Mouse (Mus musculus) embryonic stem cell, embryonic (primary cell): ENCODE measurements around the gene Ccdc28a.

Source experiments
- CTCF ChIA-PET, 4 experiments: fragments of 300-600 bp in 2 of 4; fragments of 350-600 bp in 2 of 4; sonication (Branson Sonifier 250); formaldehyde crosslinking; loops; one replicate each; lab custom pipeline; 2022; ENCODE audit warnings: inconsistent platforms in 2 of 4; lab: Charles Lee
- POLR2A ChIA-PET, 4 experiments: fragments of 300-600 bp in 2 of 4; fragments of 350-600 bp in 2 of 4; sonication (Branson Sonifier 250); formaldehyde crosslinking; loops; one replicate each; lab custom pipeline; 2022; ENCODE audit warnings: antibody characterized with exemption in 4 of 4, inconsistent platforms in 1 of 4; lab: Charles Lee

Gene Ccdc28a

GRCm38 (mm10) chr10:18234560-18235401, at the start of gene Ccdc28a:
Ccdc28a (minus strand) TSS chr10:18234998.
- ChIA-PET CTCF (interaction anchor here in 3 of 4 experiments (0.6 to 2.0 kb wide), 3 partner anchors 126 to 154 kb away, joined by 4 to 5 read pairs (median 5); no protein-coding TSS in a partner anchor), POLR2A (interaction anchor here in 2 of 4 experiments (0.6 to 1.5 kb wide), 11 partner anchors 11 to 283 kb away, joined by 3 to 5 read pairs (median 3); partner anchors contain the start of genes Ect2l (in 1 of the 2) and Nhsl1 (in 1 of the 2))

GRCm38 (mm10) chr10:18283991-18284390, 49.2 kb upstream of the Ccdc28a start:
- ChIA-PET CTCF (interaction anchor here in 1 of 4 experiments (0.7 kb wide), 1 partner anchor 261 kb away, joined by 3 read pairs; no protein-coding TSS in a partner anchor), POLR2A (no interaction called here)

DNA sequence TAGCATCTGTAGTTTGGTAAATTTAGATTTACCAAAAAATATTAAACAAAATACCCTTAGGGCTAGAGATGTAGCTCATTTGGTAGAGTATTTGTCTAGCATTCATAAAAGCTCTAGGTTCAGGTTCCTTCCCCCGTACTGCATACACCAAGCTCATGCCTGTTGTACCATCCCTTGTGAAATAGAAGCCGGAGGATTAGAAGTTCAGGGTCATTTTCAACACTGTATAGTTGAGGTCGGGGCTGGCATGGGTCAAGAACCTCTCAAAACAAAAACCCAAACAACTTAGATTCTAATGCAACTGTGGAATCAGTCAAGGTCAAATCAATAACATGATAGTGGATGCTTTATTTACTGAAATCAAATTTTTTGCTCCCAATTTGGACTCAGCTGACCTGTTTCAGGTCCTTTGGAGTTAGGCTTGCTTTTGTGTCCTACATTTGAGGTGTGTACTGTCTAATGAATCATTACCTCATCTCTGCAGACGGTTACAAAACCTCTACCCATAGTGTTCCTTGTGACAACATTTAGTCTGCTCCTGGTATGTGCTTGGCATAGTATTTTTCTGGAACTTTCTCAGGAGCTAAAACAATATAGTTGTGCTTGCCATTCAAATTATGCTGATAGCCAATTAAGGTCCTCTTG, 41.4 kb upstream of the Ccdc28a start:
- ChIA-PET POLR2A (no interaction called here), CTCF (no interaction called here)

DNA sequence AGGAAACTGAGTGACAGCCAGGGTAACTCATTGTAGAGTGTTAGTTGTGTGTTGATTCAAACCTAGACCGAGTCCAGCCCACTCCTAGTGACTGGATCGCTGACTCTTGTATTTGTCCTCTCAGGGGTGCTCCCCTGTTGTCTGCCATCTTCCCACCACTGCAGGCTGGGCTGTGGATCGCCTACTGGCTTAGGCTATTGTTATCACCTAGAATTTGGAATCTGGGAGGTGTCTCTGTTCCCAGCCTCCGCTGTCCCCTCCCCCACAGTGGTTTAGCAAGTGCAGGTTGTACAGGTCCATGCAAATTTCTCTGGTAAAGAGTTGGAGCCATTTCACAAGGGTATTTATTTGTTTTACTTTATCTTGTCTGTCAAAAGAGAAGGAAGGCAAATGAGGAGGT, 16.5 kb upstream of the Ccdc28a start:
- ChIA-PET CTCF (no interaction called here), POLR2A (no interaction called here)

DNA sequence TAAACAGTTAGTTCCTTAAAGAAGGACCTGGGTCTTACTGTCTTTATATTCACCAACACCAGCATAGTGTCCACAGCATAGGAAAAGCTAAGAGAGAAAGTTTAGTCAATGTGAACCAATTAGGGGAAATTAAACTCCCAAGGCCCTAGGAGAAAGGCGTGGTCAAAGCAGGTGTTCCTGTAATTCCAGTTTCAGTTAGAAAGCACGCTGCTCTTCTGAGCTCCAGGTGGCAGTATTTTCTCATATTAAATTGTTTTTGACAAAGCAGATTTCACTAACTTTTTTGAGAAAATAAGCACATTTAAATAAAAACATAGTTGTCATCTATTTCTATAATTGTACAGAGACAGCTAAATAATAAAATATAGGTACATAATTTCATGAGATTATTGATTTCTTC, 8.8 kb upstream of the Ccdc28a start:
- ChIA-PET POLR2A (no interaction called here), CTCF (interaction anchor here in 1 of 4 experiments (0.7 kb wide), 1 partner anchor 20 kb away, joined by 3 read pairs; no protein-coding TSS in a partner anchor)

DNA sequence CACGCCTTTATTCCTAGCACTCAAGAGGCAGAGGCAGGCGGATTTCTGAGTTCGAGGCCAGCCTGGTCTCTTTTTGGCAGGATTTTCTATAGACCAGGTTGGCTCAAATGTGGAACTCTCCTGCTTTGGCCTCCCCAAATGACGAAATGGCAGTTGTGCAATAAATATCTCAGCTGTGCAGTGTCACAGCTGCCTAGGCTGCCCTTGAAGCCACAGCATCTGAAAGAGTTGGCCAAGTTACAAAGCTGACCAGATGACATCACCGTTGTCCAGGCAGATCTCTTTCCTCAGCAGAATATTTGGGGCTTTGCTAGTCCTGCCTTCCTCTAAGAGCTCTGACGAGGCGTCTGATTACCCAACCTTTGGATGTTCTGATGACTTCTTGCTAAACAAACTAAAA, 2.4 kb upstream of the Ccdc28a start:
- ChIA-PET POLR2A (interaction anchor here in 1 of 4 experiments (0.7 kb wide), 1 partner anchor 515 kb away, joined by 3 read pairs; the partner anchor contains the start of gene Cited2), CTCF (interaction anchor here in 2 of 4 experiments (0.6 to 1.7 kb wide), 6 partner anchors 81 to 376 kb away, joined by 3 to 10 read pairs (median 4); no protein-coding TSS in a partner anchor)

GRCm38 (mm10) chr10:18236328-18236927, 1.6 kb upstream of the Ccdc28a start:
- ChIA-PET POLR2A (interaction anchor here in 2 of 4 experiments (0.7 to 1.1 kb wide), 3 partner anchors 9 to 514 kb away, joined by 3 read pairs; partner anchors contain the start of gene Cited2 (in 1 of the 2)), CTCF (interaction anchor here in 3 of 4 experiments (0.6 to 1.7 kb wide), 8 partner anchors 82 to 377 kb away, joined by 3 to 10 read pairs (median 3); no protein-coding TSS in a partner anchor)

GRCm38 (mm10) chr10:18235402-18235747, 577 bp upstream of the Ccdc28a start:
- CTCF ChIA-PET = interaction anchor here in 1 of 4 experiments (0.6 kb wide), 1 partner anchor 125 kb away, joined by 5 read pairs; no protein-coding TSS in a partner anchor
- POLR2A ChIA-PET = interaction anchor here in 2 of 4 experiments (1.0 to 1.5 kb wide), 4 partner anchors 12 to 182 kb away, joined by 3 to 5 read pairs (median 3); partner anchors contain the start of gene Ect2l (in 1 of the 2)

GRCm38 (mm10) chr10:18233891-18234290, 907 bp downstream of the Ccdc28a start:
- POLR2A ChIA-PET = interaction anchor here in 2 of 4 experiments (0.7 to 1.5 kb wide), 6 partner anchors 11 to 86 kb away, joined by 3 to 4 read pairs (median 3); partner anchors contain the start of gene Nhsl1 (in 1 of the 2)

GRCm38 (mm10) chr10:18224386-18224785, 10.4 kb downstream of the Ccdc28a start:
- POLR2A ChIA-PET = interaction anchor here in 1 of 4 experiments (1.9 kb wide), 1 partner anchor 10 kb away, joined by 5 read pairs; the partner anchor contains the start of gene Ccdc28a
- CTCF ChIA-PET = interaction anchor here in 1 of 4 experiments (0.5 kb wide), 1 partner anchor 19 kb away, joined by 3 read pairs; no protein-coding TSS in a partner anchor

More at GRCm38 (mm10) chr10:18233891-18234290, 907 bp downstream of the Ccdc28a start:
- CTCF ChIA-PET = interaction anchor here in 2 of 4 experiments (0.6 to 2.0 kb wide), 2 partner anchors 154 to 155 kb away, joined by 4 to 5 read pairs; no protein-coding TSS in a partner anchor

- CTCF ChIA-PET = no interaction called here
Observed at GRCm38 (mm10) chr10:18219351-18219750, 15.4 kb downstream of the Ccdc28a start.

GRCm38 (mm10) chr10:18214124-18214523, 20.7 kb downstream of the Ccdc28a start:
- ChIA-PET CTCF (no interaction called here), POLR2A (interaction anchor here in 2 of 4 experiments (0.5 to 1.1 kb wide), 4 partner anchors 9 to 491 kb away, joined by 3 to 5 read pairs (median 4); partner anchors contain the start of gene Cited2 (in 1 of the 2))

More at GRCm38 (mm10) chr10:18219351-18219750, 15.4 kb downstream of the Ccdc28a start:
- POLR2A ChIA-PET = interaction anchor here in 2 of 4 experiments (0.5 to 1.4 kb wide), 2 partner anchors 9 to 370 kb away, joined by 3 read pairs; no protein-coding TSS in a partner anchor

GRCm38 (mm10) chr10:18213373-18213772, 21.4 kb downstream of the Ccdc28a start:
- POLR2A ChIA-PET = interaction anchor here in 2 of 4 experiments (0.8 to 1.2 kb wide), 4 partner anchors 10 to 490 kb away, joined by 3 to 5 read pairs (median 4); partner anchors contain the start of gene Cited2 (in 1 of the 2)
- CTCF ChIA-PET = interaction anchor here in 1 of 4 experiments (0.6 kb wide), 1 partner anchor 219 kb away, joined by 3 read pairs; no protein-coding TSS in a partner anchor

DNA sequence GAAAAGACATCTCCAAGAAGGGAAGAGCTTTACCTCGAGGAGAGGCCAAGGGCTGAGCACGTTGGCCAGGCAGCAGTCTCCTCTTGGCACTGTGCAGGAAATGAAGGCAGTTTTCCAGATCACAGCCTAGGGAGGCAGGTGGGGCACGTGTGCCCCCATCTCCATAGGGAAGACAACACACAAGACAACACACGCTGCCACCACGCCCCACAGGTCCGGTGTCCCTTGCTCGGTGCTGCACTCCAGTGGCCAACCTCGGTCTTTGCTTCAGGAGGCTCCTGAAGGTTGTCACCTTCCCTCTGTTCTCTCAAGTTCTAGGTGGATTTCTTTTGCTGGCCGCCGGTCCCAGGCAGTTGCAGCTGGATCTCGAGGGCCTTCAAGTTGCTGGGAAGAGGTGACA, 24.1 kb downstream of the Ccdc28a start, which contains the start of gene Ect2l:
Gene Ect2l, minus strand, starts transcription at position 165 of the 400 bp plus-strand sequence.
- ChIA-PET CTCF (interaction anchor here in 2 of 4 experiments (0.6 to 1.4 kb wide), 4 partner anchors 10 to 108 kb away, joined by 3 to 4 read pairs (median 4); partner anchors contain the start of gene Nhsl1 (in 1 of the 2)), POLR2A (interaction anchor here in 2 of 4 experiments (0.5 to 0.8 kb wide), 3 partner anchors 24 to 488 kb away, joined by 3 read pairs; partner anchors contain the start of genes Ccdc28a (in 1 of the 2) and Cited2 (in 1 of the 2))

GRCm38 (mm10) chr10:18210119-18210518, 24.7 kb downstream of the Ccdc28a start:
- POLR2A ChIA-PET = interaction anchor here in 1 of 4 experiments (0.5 kb wide), 1 partner anchor 24 kb away, joined by 3 read pairs; no protein-coding TSS in a partner anchor

GRCm38 (mm10) chr10:18204067-18204466, 30.7 kb downstream of the Ccdc28a start:
- POLR2A ChIA-PET = interaction anchor here in 1 of 4 experiments (0.6 to 0.9 kb wide), 2 partner anchors 19 to 120 kb away, joined by 3 read pairs; no protein-coding TSS in a partner anchor

More at GRCm38 (mm10) chr10:18210119-18210518, 24.7 kb downstream of the Ccdc28a start:
- CTCF ChIA-PET = interaction anchor here in 1 of 4 experiments (0.6 to 1.4 kb wide), 2 partner anchors 105 to 109 kb away, joined by 3 to 4 read pairs; partner anchors contain the start of gene Nhsl1

DNA sequence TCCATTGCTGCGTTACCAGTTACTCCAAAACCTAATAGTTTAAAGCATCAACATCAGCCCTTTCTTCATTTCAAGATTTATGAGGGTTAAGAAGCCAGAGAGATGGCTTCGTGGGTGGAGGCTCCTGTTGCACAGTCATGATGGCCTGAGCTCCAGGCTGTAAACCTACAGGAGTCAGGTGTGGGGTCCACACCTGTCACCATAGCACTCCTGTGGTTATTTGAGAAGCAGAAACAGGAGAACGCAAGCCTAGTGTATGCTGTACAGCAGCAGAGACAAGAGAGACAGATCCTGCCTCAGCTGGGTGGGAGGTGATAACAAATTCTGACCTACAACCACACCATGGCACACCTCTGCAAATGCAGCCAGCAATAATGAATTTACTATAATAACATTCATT, 32.4 kb downstream of the Ccdc28a start:
- ChIA-PET CTCF (interaction anchor here in 1 of 4 experiments (0.7 kb wide), 1 partner anchor 1508 kb away, joined by 10 read pairs; no protein-coding TSS in a partner anchor), POLR2A (no interaction called here)

More at GRCm38 (mm10) chr10:18204067-18204466, 30.7 kb downstream of the Ccdc28a start:
- CTCF ChIA-PET = no interaction called here
